Mouse (Mus musculus): ENCODE results near the gene Wdr91.

Gene Wdr91

DNA sequence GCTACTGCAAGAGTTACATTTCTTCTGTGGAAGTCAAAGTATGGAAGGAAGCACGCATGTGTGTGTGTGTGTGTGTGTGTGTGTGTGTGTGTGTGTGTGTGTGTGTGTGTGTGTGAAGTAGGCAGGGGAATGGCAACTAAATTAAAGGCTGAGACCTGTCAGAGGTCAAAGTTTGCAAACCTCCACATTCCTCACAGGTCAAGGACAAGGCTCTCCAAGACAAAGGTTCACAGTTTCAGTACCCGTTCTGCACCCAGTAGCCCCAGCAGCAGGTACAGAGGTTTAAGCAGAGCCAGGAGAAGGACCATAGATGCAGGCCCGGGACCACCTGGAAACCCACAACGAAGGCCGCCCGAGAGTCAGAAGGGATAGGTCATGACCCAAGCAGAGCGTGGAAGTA is 8.5 kb upstream of the Wdr91 start:
- no peak for DNase-seq (ENCODE audit: low spot score in 2 of 2)

DNA sequence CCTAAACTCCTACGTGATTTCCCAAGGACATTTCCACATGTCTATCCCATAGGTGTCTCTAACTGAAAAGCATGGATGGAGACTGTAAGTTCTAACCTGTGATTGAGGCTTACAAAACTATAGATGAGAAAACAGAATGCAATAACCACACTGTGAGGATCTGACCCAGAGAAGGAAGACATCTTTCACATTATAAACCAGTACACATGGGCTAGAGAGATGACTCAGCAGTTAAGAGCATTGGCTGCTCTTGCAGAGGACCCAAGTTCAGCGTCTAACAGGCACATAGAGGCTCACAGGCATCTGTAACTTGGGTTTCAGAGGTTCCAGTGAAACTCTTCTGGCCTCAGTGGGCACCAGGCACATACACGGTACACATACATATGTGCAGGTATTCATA is 3.8 kb upstream of the Wdr91 start:
- DNase-seq (ENCODE audit: low spot score in 2 of 2) = no peak

DNA sequence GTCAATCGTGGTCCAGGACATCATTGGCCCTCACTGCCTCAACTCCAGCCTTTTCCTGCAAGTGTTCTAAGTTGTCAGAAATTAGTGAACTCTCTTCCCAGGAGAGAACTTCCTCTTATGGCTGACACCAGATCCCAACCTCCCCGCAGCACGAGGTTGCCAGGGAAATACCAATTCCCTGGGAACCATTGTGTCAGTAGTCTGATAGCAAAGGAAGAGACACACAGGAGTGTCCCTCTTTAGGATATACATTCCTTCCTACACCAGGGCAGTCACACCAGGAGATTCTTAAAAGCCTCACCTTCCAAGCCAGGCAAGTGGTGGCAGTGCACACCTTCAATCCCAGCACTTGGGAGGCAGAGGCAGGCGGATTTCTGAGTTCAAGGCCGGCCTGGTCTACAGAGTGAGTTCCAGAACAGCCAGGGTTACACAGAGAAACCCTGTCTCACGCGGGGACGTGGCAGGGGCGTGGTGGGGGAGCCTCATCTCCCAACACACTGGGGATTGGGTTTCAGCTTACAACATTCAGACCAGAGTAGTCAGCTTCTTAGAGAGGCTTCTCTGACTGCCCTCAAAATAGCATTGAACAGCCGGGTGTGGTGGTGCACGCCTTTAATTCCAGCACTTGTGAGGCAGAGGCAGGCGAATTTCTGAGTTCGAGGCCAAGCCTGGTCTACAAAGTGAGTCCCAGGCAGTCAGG is 2.8 kb upstream of the Wdr91 start:
- DNase-seq (ENCODE audit: low spot score in 2 of 2) = no peak

DNA sequence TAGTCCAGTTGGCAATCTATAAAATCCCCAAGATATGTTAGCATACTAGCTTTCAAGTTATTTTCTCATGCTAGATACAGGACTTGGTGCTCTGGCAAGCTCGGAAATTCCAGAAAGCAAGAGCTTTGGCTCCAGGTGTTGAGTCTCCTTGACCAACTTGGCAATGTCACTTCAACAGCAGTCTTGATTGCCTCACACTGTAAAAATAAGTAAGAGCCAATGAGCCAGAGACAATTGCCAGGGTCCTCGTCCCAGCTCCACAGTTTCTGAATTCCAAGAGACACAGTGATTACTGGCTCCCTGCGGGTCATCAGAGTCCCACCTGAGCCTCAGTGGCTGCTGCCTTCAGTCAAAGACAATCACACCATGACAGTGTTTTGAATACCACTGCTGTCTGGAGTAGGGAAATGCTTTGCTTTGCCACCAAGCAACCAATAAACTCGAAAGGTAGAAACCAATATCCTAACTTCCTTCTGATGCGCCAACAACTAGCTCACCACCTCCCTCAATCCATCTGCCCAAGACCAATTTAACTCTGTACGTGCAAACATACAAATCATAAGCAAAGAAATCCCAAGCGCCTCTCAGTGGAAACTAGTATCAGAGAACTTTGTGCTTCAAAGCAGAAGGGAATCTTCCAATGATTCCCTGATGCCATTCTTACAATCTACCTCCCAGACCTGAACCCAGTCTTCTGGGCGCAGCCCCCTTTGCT is 888 bp downstream of the Wdr91 start:
- DNase-seq (ENCODE audit: low spot score in 2 of 2) = no peak

DNA sequence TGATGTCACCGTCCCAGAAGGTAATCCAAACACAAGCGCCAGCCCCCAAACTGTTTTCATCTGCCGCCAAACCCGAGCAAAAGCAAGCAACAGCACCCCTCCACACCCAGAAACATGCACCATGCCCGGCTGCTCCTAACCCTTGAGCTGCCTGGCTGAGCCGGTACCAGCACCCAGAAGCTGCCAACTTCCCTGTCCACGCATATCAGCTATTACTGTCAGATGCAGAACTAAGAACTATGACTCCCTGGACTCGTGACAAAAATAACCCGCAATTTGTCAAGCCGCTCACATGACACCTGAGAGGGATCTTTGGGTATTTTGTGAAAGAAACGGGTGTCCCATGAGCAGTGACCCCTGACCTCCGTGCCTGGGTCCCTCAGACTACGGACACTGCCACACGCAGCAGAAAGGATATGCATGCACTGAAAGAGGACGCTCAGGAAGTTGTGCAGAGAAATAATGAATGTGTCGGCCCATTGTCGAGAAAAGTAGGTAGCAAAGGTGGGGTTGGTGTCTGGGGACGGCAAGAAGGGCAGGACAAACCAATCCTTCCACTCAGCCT is 2.9 kb downstream of the Wdr91 start:
- no peak for DNase-seq (ENCODE audit: low spot score in 2 of 2)

DNA sequence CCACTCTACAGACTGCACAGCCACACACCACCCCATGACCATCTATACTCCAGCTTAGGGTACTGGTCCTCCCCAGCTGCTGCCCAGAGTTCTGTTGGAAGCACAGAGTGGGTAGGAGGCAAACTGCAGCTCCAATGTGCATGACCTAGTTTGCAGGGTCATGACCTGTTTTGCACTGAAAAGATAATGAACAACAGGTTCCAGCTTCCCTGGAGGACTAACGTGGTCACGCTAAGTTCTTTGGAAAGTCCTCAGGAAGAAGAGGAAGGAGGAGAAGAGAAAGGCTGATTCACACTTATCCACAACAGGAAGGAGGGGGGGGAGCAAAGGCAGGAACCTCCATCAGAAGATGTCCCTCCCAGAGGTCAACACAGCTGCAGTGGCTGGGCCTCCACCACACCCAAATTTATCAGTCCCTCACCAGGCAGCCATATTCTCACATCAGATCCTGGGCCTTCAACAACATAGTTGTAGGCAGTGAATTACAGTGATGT is 3.5 kb downstream of the Wdr91 start:
- peak; percentile 40 to 67 for DNase-seq (ENCODE audit: low spot score in 2 of 2)

DNA sequence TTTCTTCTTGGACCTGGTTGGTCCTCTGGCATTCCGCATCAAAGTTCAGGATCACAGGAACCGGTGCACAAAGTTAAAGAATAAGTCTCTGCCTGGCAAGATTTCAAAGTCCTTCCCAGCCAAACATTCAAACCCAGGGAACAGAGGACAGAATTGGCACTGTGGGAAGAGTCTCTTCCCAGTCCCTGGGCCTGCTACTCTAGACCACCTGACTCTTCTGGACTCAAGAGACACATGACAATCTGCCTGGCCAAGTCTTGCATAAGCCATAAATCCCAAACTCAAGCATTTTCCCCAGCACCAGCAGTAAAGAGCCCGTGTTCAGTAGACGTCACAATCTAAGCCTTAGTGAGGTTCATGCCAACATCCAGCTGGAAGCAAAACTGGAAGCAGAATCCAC is 4.0 kb downstream of the Wdr91 start:
- DNase-seq (ENCODE audit: low spot score in 2 of 2) = no peak

DNA sequence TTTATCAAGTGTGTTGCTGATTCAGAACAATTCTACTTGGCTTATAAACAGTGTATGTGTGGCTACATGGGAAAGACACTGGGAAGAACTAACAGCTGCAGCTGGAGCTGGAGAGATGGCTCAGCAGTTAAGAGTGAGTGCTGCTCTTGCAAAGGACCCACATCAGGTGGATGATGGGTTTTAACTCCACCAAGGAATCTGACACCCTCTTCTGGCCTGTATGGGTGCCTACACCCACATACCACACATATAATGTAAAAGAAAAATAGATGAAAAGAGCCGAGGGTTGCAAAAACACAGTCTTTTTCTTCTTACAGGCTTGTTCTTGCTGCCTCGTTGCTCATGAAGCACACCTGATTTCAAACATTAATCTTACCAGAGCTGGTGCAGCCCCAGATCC is 4.6 kb downstream of the Wdr91 start:
- DNase-seq (ENCODE audit: low spot score in 2 of 2) = no peak

DNA sequence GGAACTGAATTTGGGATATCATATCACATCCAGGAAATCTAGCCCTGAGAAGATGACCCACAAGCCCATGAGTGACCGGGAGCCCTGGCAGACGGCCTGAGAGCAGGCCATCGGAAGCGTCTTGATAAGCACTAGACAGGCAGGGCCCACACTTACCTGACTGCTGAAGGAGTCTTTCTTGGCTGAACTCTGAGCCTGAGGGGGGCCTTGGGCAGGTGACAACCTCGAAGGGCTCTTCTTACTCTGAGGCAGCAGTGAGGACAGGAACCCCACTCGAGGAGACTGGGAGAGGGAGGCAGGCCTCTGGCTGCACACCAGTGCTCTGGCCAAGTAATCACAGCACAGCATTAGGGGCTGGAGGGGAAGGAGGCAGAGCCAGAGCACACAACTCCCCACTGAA is 6.3 kb downstream of the Wdr91 start:
- DNase-seq (ENCODE audit: low spot score in 2 of 2) = no peak

DNA sequence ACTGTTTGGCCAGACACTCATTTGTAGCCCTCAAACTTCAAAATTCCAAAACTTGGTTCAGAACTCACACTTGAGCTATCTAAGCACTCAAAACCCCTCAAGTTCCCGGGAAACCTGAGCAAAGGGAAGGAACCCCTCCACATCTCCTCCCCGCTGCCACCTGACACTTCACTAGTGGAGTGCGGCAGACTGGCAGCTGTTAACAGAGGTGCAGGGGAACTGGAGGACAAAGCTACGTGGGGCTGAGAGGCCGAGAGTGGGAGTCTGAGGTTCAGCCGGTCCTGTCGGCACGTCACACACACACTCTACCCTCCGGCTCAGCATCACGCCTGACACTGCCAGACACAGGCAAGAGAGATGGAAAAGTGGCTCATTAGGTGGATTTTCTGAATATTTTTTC is 6.8 kb downstream of the Wdr91 start:
- DNase-seq (ENCODE audit: low spot score in 2 of 2) = no peak

DNA sequence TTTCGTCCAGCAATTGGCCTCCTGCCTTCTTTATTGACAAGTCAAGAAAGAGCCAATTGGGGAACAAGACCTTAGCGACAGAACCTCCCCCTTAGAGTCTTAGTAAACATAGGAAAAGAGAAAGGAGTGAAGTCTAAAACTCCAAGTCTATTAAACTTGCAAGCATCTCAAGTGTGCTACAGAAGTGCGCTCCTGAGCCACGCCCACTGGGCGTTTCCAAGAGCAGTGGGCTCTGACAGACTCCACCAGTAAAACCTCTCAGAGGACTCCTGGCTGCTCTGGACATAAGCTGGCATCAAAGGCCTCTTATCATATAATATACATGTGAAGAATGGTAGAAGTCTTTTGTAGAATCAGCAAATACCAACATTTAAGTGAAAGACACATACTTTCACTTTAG is 7.2 kb downstream of the Wdr91 start:
- DNase-seq (ENCODE audit: low spot score in 2 of 2) = no peak

DNA sequence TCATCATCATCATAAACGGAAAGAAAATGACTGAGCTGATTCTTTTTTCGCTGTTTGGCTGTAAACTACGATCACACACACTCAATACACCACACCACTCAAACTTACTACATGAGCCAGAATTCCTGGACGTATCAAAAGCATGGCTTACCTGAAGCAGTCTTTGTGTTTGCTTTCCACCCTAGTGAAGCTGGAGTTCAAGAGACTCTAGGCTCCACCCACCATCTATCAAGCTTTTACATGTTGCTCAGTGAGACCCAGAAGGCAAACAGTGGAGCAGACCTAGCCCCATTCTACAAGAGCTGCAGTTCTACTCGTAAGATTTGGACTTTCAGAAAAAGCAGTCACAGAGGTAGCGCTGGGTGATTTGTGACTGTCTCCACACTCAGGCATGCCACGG is 8.1 kb downstream of the Wdr91 start:
- DNase-seq (ENCODE audit: low spot score in 2 of 2) = peak in 1 of 2 experiments; percentile 36

DNA sequence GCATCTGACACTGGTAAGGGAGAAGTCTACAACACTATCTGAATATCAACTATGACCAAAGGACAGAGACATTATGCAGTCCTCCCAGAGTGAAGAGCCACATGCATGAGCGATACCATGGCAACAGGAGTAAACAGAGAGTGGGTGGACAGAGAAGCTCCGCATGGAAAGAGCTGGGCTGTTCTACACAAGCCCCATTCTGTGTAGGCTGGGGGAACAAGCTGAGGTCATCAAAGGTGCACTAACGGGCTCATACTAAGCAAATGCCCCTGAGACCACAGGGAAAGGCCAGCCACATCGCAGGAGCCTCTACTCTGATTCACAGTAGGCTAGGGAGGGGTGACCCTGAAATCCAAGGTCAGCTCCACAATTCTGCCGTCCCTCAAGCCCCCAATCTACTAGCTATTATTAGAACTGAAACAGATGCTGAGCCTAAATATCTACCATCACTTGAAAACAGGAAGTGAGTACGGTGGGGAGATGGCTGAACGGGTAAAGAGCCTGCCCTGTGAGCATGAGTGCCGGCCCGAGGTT is 8.7 kb downstream of the Wdr91 start:
- DNase-seq (ENCODE audit: low spot score in 2 of 2) = peak; percentile 57 to 69

DNA sequence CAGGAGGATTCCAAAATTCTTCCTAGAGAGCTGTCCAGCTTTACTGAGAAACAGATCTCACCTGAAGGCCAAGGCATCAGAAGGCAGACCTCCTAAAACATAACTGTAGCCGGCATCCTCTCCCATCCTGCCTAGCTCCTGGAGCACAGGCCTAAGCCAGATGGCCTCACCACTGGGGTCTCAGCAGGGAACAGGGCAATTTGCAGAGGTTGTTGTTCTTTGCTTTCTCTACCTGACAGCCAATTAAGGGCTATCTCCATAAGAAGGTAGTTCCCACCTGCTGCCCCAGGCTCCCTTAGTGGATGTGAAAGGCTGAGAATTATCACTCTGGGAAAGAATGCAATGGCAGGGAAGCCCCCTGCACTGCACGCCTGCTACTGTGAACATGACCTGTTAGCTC is 9.7 kb downstream of the Wdr91 start:
- no peak for DNase-seq (ENCODE audit: low spot score in 2 of 2)

DNA sequence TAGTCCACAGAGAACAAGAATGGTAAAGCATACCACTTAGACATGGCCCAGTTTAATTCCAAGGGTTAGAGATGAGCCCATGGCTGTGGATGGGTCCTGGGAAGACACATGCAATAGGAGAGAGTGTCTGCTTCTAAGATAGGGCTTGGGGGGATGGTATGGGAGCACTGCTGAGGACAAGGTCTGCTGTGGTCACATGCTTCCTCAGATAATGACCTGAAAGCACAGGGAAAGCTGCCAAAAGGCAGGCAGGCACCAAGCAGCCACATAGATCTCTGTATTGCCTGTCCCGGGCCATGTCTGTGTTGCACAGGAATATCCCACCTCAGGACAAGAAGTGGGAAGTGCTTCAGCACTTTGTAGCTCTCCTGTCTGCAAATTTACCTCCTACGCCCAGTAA is 11.5 kb downstream of the Wdr91 start:
- no peak for DNase-seq (ENCODE audit: low spot score in 2 of 2)

DNA sequence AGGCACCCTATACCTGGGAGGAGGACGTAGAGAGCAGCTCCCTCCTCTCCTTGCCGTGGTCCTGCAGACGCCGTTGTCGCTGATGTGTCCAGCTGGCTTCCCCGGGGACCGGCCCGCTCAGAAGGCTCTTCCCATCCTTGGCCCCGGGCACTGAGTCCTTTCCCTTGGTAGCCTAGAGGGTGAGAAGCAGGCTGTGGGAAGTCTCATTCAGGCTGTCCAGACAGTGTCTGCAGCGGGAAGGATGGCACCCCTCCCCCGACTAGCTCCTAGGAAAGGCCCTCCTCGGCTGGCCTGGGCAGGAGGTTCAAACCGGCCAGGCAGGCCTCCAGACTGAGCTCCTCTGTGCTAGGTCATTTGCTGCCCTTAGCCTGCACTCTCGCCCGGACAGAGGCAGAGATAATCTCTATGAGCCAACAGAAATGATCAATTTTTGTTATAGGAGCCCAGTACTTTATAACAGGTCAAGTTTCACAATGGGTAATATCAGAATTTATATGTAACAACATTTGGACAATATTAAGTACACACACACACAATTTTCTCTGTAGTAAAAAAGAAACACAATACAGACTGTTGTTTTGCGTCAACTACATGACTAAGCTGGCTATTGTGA is 14.4 kb downstream of the Wdr91 start:
- DNase-seq (ENCODE audit: low spot score in 2 of 2) = no peak

DNA sequence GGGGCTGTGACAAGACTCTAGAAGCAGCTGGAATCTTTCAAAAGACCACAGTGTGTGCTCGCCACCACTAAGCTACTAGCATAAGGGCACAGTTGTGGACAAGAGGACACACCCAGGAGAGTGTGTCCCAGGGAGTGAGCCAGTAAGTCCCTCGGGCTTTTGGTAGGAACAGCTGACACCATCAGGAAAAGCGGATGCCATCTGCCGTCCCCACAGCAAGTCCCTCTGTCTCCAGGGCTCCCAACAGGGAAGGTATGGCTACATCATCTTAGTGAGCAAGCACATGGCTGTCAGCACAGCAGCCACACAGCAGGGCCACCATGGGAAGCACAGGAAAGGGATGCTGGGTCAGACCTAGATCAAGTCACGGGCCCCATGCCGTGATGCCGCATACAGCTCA is 15.1 kb downstream of the Wdr91 start:
- DNase-seq (ENCODE audit: low spot score in 2 of 2) = no peak

DNA sequence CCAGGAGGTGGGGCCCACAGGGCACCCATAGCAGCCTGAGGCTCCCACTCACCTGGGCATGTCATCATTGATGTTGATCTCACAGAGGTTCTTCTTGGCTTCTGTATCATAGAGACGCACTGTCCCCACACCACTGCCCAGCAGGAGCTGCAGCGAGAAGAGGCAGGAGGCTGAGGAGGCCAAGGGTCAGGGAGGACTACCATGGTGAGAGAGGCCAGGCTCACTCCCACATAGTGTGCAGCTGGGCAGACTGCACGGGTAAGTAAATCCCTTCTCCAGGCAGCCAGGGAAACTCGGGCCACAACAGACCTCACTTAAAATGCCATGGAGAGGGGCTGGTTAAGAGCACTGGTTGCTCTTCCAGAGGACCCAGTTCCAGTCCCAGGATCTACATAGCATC is 21.5 kb downstream of the Wdr91 start:
- no peak for DNase-seq (ENCODE audit: low spot score in 2 of 2)

DNA sequence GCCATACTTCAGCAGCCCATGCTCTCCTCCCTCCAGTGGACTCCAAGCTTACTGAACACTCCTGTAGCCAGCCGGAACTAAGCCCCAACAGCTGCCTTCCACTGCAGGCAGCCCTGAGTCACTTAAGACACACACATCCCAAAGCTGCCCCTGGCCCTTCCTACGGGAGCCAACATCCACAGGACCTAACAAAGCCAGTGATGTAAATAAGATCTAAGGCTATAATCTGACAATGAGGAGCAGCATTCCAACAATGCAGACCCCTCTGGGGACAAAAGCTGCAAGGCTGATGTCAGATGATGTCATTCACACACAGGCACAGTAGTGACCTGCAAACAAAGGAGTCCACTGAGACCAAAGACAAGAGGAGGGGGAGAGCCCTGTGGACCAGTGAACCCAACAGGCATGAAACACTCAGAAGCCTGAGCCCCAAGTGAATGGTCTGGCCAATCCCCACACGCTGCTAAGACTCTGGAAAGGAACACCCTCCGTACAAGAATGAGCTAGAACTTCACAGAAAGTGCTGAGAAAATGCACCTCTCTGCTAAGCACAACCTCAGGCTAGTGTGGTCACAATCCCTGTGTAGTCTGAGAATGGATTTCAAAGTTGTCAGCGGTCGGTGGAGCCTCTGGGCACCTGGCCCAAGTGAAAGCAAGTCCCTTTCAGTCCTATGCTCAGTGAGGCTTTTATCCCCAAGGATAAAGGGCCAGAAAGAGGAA is 23.4 kb downstream of the Wdr91 start:
- no peak for DNase-seq (ENCODE audit: low spot score in 2 of 2)

DNA sequence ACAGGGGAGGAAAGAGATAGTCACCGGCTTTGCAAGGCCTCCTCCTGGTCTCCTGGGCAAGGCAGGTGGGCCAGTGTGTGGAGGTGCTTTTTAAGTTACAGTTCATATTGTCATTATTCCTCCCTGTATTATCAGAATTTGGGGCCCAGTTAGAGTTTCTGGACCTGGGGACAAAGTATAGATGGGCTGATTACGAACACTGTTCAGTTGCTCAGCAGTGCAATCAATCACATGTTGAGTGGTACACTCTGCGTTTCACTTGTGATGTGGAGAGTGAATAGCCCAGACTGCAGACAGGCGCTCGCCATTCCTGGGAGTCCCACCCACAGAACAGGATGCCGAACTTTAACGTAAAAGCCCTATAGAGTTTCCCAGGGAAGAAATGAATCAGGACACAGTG is 26.0 kb downstream of the Wdr91 start:
- DNase-seq (ENCODE audit: low spot score in 2 of 2) = no peak

DNA sequence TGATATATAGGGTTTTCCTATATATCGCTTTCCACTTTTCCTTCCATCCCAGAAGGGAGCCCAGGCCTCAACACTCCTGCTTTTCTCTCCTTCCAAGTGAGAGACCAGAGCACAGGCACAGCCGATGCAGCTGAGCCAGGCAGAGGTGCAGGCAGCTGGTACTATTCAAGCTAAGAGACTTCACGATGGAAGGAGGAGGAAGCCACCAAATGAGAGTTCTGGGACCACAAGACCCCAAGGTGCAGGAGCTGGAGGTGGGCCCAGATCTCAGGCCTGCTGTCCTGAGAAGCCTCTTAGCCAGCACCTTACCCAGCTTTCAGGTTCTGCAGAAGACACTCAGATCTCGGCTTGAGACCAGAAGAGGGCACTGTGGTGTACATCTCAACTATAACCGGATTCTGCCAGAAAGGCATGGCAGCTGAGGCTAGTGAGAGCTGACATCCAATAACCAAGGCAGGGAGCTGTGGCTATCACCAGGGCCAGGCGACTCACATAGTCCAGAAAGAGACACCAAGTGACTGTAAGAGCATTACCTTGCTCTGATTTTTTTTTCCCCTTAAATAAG is 30.7 kb downstream of the Wdr91 start:
- peak; percentile 46 to 57 for DNase-seq (ENCODE audit: low spot score in 2 of 2)
